Mouse (Mus musculus): ENCODE results near the gene Ppp1r9a. TPM values are rescaled to one million over a fixed set of nuclear protein-coding genes. Genes with fewer than 3 reads are reported as not detected.

Ppp1r9a gene
- polyA plus RNA-seq, 1 experiment from 2014 or later = 27.0 TPM

GRCm38 (mm10) chr6:5207817-5208216 lies 305.1 kb downstream of the Ppp1r9a start:
- ATAC-seq (ENCODE audit: insufficient number of reproducible peaks, insufficient read depth, low FRiP score, low TSS enrichment, low read depth) = no peak
- Histone ChIP-seq H3K4me2 (no peak overlapping the region), H3K9me3 (no peaks in the 10 kb centered on the region), H3K27me3 (no peaks in the 10 kb centered on the region), H3K4me3 (replicated peaks) (no peak overlapping the region), H3K9ac (replicated peaks) (no peak overlapping the region), H3K4me1 (replicated peaks) (no peaks in the 10 kb centered on the region), H3K27ac (no peak overlapping the region), H3K36me3 (no peaks in the 10 kb centered on the region)
- 73% methylated on average over 2 of the region's 2 CpGs for whole genome bisulfite sequencing

Other genes with a start within 250 kb of the Ppp1r9a start
- 57.5 TPM in 2 replicates for gene Sgce, start 155.7 kb upstream of the Ppp1r9a start, polyA plus RNA-seq (2016; fragmentation: Nextera tagmentation; extraction: Ambion mirVana)
- 9.1 and 11.4 TPM in 2 replicates for gene Peg10, start 155.6 kb upstream of the Ppp1r9a start, polyA plus RNA-seq (2016; fragmentation: Nextera tagmentation; extraction: Ambion mirVana)

Data from limb, embryonic 12.5 days (tissue).